Mouse (Mus musculus) natural killer cell, adult 2 months (primary cell): ENCODE measurements at regions not wholly inside any gene's neighbourhood (a gene's known extent, or its start where the extent isn't known, plus 50 kb on each side); places are given as distances from the start of the nearest gene placed in this dataset.
"Not testable (repeated sequence)": the region's sequence is repeated elsewhere in the genome, so short reads cannot be mapped to it uniquely, and the experiment has no call there.

Experiments
- DNase-seq, 2 experiments: peaks; one replicate each; pipeline ENCODE4 v3.0.0; 2022; ENCODE audit warnings: low spot score in 2 of 2

DNA sequence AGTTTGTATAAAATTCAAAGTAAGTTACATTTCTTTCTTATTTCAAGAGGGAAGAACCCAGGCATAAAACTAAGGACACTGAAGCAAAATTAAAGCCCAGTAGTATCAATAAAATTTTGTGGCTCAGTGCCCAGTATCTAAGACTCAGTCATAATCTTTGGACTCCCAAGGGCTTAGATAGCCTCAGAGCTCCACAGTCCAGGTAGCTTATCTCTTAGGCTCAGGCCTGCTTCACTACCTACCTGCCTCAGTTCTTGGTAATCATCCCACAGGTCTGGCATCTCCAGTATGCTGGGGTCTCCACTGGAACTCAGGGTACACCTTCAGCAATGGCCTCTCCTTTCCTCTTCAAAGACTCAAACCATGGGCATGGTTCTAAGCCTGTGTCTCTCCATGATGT is 530.3 kb downstream of the Dad1 start:
- DNase-seq: not testable (repeated sequence)

DNA sequence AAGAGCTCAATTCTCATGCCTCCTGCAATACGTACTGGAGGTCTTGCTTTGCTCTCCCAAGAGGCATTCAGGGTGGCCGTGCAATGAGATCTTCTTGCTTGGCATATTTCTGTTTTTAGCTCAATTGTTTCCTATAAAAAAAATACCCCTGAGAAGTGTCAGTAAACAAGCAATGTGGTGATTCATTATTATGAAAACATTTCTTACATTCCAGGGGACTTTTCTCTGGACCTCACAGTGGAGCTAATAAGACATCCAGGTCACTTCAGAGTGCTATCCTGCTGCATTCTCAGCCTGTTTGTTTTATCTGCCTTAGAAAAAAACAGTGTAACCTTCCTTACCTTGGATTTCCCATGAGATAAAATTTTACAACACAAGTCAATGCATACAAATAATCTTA is 532.0 kb downstream of the Dad1 start:
- DNase-seq: not testable (repeated sequence)

DNA sequence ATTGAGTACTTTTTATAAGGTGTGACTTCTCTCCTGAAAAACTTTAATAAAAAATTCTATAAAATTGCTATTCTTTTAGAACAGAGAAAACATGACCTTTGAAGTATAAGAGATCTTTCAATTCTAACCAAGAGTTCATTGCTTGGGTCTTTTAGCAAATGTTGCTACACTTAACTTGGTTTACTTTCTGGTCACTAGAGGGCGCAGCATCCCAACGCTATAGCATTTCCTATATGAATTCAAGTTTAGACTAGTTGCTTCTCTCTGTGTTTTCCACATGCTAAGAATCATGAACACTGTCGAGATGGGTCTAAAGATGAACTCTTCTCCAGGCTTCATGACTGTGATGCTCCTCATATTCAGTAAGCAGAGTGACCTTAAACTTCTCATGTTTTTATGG is 544.3 kb downstream of the Dad1 start:
- DNase-seq: peak in 1 of 2 experiments; percentile 3

DNA sequence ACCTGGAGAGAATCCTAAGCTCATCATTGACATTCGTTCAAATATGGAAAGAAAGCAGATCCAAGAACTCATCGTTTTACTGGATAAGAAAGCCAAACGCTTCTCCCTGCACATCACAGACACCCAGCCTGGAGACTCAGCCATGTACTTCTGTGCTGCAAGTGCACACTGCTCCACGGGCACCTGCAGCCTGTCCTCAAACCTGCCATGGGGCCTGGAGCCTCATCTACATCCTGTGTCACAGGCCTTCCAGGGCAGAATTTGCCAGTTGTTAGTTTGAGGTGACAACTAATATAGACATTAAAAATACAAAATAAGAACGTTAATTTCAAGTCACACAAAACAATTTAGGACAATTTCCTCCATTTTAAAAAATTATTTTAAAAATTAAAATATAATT is 549.6 kb downstream of the Dad1 start:
- DNase-seq: not testable (repeated sequence)

DNA sequence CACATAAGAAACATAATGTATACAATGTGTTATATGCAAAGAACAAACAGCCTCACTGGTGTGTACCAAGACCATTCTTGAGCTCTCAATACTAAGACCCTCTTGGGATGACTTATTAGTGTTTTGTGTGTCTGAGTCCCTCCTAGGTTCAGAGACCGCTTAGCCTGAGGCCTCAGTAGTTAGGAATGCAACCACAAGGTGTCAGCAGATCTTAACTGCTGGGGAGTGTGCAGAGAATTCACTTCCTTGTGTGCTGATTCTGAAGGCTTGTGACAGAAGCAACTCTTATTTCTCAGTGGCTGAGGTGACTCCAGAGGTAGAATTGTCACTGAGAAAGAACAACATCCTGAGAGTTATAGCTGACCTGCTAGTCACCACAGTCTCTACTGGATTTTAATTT is 550.3 kb downstream of the Dad1 start:
- not testable (repeated sequence) for DNase-seq

DNA sequence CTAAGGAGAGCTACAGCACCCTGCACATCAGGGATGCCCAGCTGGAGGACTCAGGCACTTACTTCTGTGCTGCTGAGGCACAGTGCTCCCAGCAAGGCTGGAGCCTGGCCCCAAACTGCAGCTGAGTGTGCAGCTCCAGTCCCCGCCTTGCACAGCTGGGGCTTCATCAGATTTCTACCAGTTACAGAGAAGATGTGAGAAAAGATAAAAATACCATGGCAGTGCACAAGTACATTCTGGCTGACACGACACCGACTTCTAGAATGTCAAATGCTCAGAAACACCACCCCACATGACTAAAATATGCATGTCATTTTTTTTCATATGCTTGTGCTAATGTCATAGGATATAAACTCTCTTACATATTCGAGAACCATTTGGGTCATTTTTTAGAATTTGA is 569.8 kb downstream of the Dad1 start:
- not testable (repeated sequence) for DNase-seq

DNA sequence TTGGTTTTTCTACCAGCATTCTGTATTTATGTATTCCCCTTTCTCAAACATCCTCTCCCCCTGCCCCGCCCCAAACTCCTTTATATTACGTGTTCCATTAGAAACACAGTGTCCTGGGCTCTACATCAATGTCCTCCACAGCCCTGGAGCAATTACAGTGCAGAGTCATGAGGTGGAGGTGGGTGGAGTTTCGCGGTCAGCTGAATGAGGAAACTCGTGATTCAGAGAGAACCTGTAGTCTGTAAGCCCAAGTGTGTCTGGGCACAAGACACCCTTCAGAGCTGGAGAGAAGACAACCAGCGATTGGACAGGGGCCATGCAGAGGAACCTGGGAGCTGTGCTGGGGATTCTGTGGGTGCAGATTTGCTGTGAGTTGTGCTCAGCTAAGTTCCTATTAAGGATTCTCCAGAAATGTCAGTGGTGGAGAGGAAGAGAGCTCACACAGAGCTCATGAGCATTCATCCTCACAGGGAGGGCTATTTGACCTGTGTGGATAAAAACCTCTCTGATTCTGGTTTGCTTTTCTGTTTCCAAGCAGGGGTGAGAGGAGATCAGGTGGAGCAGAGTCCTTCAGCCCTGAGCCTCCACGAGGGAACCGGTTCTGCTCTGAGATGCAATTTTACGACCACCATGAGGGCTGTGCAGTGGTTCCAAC is 570.4 kb downstream of the Dad1 start:
- DNase-seq: peak in 1 of 2 experiments; percentile 1

DNA sequence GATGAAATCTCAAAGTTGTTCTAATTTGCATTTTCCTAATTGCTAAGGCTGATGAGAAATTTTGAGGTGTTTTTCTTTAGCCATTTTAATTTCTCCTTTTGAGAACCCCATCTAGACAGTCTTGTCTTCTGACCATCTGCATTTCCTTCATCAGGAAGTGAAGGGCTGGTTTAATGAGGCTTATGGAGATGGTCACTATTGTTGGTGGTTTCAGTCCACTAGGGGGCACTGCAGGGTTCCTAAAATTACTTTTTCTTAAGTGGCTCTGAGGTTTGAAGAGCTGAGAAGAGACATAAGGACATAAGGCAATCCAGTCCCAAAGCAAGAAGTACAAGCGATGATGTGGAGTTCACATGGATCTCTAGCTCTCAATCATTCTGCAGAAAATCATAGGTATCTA is 571.2 kb downstream of the Dad1 start:
- DNase-seq: not testable (repeated sequence)

DNA sequence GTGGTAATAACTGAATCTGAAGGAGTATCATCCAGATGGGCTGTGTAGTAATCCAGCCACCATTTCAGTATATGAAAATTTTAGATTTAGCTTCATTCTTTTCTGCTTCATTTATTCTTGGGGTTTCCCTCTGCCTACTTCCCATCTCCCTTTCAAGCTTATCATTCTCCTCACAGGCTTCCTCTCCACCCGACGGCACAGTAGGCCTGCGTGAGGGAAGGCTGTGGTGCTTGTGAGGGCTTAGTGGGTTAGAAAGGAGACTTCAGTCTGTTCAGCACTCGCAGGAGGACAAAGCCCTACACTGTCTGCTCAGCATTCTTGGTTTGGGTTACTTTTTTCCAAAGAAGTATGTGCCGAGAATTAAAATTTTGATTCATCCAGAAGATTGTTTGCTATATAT is 572.6 kb downstream of the Dad1 start:
- DNase-seq: not testable (repeated sequence)

DNA sequence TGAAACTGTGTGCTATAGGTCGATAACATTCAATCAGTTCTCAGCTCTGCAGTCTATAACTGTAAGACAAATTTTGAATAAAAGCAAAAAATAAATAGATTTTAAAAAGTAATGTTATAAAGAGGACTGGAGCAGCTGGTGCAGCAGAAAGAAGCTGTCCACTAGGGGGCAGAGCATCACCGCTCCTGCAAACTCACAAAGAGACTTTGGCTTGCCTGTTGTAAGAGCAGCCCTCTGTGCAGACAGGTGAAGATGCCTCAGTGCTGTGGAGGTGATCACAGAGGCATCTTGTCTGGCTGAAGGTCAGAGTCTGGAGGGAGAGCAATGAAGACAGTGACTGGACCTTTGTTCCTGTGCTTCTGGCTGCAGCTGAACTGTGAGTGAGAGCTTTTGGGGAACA is 588.2 kb downstream of the Dad1 start:
- DNase-seq: not testable (repeated sequence)

DNA sequence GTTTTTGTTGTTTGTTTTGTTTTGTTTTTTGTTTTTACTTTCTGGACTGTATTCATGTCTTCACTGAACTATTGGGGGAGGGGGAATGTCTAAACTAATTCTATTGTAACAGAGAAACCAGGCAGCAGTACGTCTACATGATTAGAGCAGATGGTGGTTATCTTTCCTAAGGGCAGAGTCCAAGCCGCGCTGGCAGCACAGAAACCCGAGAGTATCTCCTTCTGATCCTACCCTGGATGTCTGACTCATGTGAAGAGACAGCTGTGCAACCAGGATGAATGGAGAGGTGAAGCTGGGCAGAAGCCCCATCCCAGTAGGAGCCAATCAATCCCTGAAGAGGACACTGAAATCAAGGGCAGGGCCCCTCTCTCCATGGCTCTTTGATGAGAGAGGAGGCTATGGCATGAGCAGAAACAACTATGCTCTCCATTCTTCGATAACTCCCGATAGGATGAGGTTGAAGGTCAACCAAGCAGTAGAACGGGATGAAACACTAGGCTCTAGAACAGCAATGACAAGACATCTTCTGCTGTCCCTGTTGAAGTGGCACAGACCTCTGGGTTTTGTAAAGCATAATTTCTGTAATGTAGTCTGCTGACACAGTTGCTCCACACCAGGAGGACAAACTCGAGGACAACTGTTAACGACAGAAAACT is 591.1 kb downstream of the Dad1 start:
- not testable (repeated sequence) for DNase-seq

DNA sequence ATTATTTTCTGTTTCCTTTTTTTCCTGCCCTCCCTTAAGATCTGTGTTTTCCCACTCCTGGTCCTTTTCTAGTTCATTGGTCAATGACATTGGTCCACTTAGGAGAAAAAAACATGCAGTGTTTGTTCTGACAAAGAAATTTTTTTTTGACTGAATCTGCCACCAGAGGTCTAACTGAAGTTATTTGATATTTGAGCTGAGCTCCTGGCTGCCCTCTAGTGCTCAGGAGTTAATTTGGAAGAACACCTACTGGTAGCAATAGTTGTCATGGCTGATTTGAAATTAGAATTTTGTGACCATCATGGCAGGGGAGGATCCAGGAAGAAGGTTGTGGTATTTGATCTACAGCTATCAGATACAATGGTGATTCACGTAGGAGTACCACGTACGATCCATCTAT is 599.2 kb downstream of the Dad1 start:
- DNase-seq: not testable (repeated sequence)

DNA sequence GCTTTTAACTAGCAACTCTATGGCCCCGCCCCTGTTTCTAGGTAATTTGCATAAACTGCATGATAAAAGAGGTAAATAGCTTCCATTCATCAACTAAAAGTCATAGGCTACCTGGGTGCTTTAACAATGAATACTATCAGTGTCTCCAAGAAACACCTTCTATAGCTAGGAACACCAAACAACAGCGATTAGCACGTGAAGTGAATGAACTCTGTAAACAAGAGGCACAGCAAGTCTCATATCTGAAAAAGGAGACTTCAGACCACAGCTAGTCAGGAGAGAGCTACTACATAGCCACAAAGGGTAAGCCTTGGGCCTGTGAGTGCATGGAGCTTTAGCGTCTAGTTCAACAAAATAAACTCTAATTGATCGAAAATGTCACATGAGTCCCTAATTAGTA is 602.8 kb downstream of the Dad1 start:
- not testable (repeated sequence) for DNase-seq

DNA sequence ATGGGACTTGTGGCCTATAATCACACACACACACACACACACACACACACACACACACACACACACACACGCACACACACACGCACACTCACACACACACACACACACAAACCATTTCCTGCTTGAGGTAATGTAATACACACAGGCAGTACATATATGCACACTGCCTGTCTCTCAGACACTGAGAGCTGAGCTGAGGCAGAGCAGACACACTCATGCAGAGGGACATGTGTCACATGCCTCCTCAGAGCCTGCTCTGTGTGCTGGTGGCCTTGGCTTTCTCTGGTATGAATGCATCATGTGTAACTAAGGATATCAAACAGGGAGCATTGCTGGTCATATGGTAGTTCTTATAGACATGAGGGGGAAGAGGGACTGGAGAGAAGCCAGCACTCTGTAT is 604.7 kb downstream of the Dad1 start:
- DNase-seq: not testable (repeated sequence)

DNA sequence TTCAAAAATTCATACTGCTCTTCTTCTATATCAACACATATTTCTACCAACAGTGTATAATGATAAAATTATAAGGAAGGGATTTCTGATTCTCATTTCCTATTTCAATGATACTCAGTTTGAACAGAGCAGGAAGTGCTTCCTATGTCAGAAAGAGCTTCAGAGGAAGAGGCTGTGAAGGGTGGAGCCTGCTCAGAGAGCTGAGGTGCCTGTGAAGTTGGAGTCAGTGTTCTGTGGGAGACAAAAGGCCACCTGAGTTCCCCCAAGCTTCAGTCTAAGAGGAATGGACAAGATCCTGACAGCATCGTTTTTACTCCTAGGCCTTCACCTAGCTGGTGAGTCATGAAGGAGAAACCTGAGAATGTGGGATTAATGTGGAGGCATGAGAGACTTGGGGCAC is 613.5 kb downstream of the Dad1 start:
- not testable (repeated sequence) for DNase-seq

DNA sequence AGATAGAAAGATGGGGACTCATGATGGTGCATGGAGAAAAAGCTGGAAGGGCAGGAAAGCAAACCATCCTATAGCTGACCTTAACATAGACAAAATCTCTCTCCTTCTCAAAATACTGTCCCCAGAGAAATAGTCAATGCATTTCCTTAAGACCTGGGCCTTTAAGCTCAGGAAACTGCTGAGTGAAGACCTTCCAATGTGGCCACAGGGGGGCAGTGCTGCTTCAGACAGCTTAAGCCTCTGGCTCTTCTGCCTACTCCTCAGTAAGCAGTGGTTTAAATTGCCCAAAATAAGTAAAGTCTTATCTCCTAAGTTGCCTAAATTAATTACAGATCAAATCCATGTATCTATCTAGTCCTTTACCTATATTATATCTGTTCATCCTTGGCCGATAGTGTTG is 616.2 kb downstream of the Dad1 start:
- not testable (repeated sequence) for DNase-seq

DNA sequence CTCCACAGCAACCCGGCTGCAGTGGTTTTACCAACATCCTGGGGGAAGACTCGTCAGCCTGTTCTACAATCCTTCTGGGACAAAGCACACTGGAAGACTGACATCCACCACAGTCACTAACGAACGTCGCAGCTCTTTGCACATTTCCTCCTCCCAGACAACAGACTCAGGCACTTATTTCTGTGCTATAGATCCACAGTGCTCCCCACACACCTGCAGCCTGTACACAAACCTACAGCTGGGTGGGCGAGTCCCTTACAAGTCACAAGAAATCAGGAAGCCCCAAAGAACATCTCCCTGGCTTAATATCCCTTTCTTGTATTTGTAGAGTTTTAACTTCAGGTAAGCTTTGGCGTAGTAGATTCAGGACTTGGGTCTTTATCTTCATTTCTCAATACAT is 618.7 kb downstream of the Dad1 start:
- DNase-seq: not testable (repeated sequence)

DNA sequence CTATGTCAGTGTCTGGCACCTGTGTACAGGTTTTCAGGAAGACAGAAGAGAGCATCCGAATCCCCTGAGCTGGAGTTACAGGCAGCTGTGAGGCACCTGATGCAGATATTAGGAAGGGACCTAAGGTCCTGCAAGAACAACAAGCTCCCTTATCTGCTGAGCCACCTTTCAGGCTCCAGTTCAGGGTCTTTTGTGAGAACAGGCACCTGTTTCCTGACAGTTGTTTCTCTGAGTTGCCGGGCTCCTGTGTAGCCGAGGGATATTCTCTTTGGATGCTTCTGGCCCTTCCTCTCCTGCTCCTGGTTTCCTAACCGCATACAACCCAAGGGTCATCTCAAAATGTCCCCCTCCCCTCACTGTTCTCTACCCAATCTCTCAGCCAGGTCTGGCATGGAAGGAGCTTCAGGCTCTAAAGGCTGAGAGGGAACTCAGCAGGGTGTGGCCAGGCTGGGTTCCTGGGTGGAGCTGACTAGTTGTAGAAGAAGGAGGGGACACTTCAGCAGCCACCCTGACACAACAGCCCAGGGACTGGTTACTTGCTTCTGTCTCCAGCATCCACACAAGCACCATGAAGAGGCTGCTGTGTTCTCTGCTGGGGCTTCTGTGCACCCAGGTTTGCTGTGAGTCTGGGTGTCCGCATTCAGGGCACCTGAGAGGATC is 619.5 kb downstream of the Dad1 start:
- not testable (repeated sequence) for DNase-seq

DNA sequence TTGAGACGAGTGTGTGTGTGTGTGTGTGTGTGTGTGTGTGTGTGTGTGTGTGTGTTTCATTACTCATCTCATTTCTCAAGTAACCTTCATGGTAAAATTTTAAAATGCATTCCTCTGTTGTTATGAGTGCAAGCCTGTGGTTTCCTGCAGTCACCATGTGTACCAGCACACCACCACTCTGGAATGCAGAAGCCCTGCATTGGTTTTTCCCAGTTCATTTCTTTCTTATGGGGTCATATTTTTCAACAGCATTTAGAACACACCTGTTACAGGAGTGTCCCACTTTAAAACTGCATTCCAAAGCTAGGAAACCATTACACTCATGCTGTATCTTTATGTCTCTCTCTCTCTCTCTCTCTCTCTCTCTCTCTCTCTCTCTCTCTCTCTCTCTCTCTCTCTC is 620.2 kb downstream of the Dad1 start:
- DNase-seq: not testable (repeated sequence)

DNA sequence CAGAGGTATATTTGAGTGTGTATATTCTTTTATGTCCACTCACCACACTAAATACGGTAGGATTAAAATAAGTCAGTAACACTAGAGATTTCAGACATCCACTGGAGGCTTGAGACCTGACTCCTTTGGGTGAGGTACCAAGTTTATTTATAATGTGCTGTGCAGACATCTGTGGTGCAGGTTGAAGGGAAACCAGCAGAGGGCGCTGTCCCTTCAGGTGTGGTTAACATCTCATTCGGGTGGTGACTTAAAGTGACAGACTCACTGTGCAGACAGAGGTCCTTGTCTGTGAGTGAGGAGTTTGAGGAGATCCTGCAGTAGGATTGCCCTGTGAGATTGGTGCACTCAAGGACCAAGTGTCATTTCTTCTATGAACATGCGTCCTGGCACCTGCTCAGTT is 632.5 kb downstream of the Dad1 start:
- DNase-seq: not testable (repeated sequence)

DNA sequence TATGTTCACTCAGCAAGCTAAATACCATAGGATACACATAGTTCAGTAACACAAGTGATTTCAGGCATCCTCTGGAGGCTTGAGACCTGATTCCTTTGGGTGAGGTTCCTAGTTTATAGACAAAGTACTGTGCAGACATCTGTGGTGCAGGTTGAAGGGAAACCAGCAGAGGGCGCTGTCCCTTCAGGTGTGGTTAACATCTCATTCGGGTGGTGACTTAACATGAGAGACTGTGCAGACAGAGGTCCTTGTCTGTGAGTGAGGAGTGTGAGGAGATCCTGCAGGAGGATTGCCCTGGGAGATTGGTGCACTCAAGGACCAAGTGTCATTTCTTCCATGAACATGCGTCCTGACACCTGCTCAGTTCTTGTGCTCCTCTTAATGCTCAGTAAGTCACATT is 637.8 kb downstream of the Dad1 start:
- DNase-seq: not testable (repeated sequence)

DNA sequence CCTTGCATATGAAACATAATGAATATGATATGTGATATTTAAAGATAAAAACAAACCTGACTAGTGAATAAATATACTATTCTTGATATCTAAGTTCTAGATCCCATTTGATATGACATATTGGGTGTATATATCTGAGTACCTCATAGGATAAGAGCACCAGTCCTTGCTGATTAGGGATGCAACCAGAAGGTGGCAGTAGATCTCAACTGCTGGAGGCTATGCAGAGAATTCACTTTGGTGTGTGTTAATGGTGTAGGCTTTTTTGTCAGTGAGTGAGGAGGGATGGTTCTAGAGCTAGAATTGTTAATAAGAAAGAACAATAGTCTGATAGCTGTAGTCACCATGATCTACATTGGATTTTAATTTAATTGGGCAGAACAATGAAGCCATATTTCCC is 639.6 kb downstream of the Dad1 start:
- no peak for DNase-seq

DNA sequence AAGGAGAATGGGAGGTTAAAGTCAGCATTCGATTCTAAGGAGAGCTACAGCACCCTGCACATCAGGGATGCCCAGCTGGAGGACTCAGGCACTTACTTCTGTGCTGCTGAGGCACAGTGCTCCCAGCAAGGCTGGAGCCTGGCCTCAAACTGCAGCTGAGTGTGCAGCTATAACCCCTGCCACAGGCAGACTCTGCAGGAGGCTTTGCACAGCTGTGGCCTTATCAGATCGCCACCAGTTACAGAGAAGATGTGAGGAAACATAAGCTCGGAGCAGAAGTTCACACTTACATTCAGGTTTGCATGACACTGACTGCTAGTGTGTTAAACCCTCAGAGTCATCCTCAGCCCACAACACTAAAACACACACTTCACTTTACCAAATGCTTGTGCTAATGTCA is 654.6 kb downstream of the Dad1 start:
- not testable (repeated sequence) for DNase-seq
